Mouse (Mus musculus) ovary, postnatal 10 days (tissue): ENCODE results near the gene Plekhh1.
"Not testable (repeated sequence)": the region's sequence is repeated elsewhere in the genome, so short reads cannot be mapped to it uniquely, and the experiment has no call there.

Experiments
- DNase-seq: peaks from one replicate; pipeline ENCODE4 v3.0.0; 2022; ENCODE audit warnings: low spot score

The Plekhh1 gene

GRCm38 (mm10) chr12:79028911-79029861, at the start of gene Plekhh1:
Gene Plekhh1 (plus strand): TSS chr12:79029163.
- DNase-seq, result peak; percentile 33

- no peak for DNase-seq
These were observed 48.3 kb upstream of the Plekhh1 start for GRCm38 (mm10) chr12:78980683-78981091.

- DNase-seq, result no peak
These were observed 47.8 kb upstream of the Plekhh1 start for GRCm38 (mm10) chr12:78981131-78981530.

- DNase-seq, result no peak
These were observed 46.8 kb upstream of the Plekhh1 start for GRCm38 (mm10) chr12:78981938-78982825.

- no peak for DNase-seq
These were observed 45.5 kb upstream of the Plekhh1 start for GRCm38 (mm10) chr12:78983296-78984034.

GRCm38 (mm10) chr12:78984035-78984432, 44.9 kb upstream of the Plekhh1 start:
- no peak for DNase-seq

- no peak for DNase-seq
These were observed 41.3 kb upstream of the Plekhh1 start for GRCm38 (mm10) chr12:78987581-78988081.

- no peak for DNase-seq
These were observed 32.7 kb upstream of the Plekhh1 start for GRCm38 (mm10) chr12:78996271-78996670.

GRCm38 (mm10) chr12:78996711-78997110, 32.3 kb upstream of the Plekhh1 start:
- no peak for DNase-seq

- no peak for DNase-seq
These were observed 26.6 kb upstream of the Plekhh1 start for GRCm38 (mm10) chr12:79002406-79002805.

- no peak for DNase-seq
These were observed 26.0 kb upstream of the Plekhh1 start for GRCm38 (mm10) chr12:79002978-79003377.

GRCm38 (mm10) chr12:79005456-79005855, 23.5 kb upstream of the Plekhh1 start:
- no peak for DNase-seq

GRCm38 (mm10) chr12:79006076-79006475, 22.9 kb upstream of the Plekhh1 start:
- no peak for DNase-seq

GRCm38 (mm10) chr12:79006478-79007125, 22.4 kb upstream of the Plekhh1 start:
- peak; percentile 25 for DNase-seq

- peak; percentile 40 for DNase-seq
These were observed 21.7 kb upstream of the Plekhh1 start, which contains the start of gene Tmem229b for GRCm38 (mm10) chr12:79007126-79007753. Gene Tmem229b (minus strand): TSS chr12:79007627.

GRCm38 (mm10) chr12:79010569-79010968, 18.4 kb upstream of the Plekhh1 start:
- DNase-seq, result no peak

GRCm38 (mm10) chr12:79016109-79016508, 12.9 kb upstream of the Plekhh1 start:
- no peak for DNase-seq

GRCm38 (mm10) chr12:79017994-79018399, 11.0 kb upstream of the Plekhh1 start:
- no peak for DNase-seq

- no peak for DNase-seq
These were observed 7.1 kb upstream of the Plekhh1 start for GRCm38 (mm10) chr12:79021902-79022301.

- peak; percentile 31 for DNase-seq
These were observed 6.1 kb upstream of the Plekhh1 start for GRCm38 (mm10) chr12:79022882-79023281.

GRCm38 (mm10) chr12:79027526-79027925, 1.4 kb upstream of the Plekhh1 start:
- DNase-seq, result not testable (repeated sequence)
